Mouse (Mus musculus) MEL (cell line): Measurements from ENCODE around the gene Plcg2. TPM values are rescaled to one million over a fixed set of nuclear protein-coding genes. Genes with fewer than 3 reads are reported as not detected.

Experiments
- DNase-seq: peaks from one replicate; pipeline ENCODE4 v3.0.0; 2011; ENCODE audit warnings: low read depth, low spot score
- H3K27ac ChIP-seq: 2 replicates; pipeline ENCODE4 v1.5.1; 2012; ENCODE audit warnings: low read depth, mild to moderate bottlenecking, control low read depth, low read length, moderate library complexity; ENCODE audit not compliant: control insufficient read depth
- H3K27me3 ChIP-seq, 2 experiments: fragments of 150-350 bp in 1 of 2; sonication (generic) in 1 of 2; 2 replicates each; pipeline ENCODE4 v1.6.1; 2012; ENCODE audit warnings: low read length in 2 of 2, mild to moderate bottlenecking in 2 of 2, improper control_type of control experiment in 1 of 2, moderate library complexity in 1 of 2; ENCODE audit not compliant: insufficient read depth in 2 of 2, control insufficient read depth in 1 of 2
- H3K36me3 ChIP-seq, 2 experiments: 2 replicates each; pipeline ENCODE4 v1.6.1; 2012 to 2014; ENCODE audit warnings: low read length in 2 of 2, improper control_type of control experiment in 1 of 2, inconsistent platforms in 1 of 2, mild to moderate bottlenecking in 1 of 2; ENCODE audit not compliant: insufficient read depth in 2 of 2, control insufficient read depth in 1 of 2
- H3K4me1 ChIP-seq, 2 experiments: fragments of 150-350 bp in 1 of 2; sonication (generic) in 1 of 2; 2 replicates each; pipeline ENCODE4 v1.6.1; 2012; ENCODE audit warnings: low read length in 2 of 2, improper control_type of control experiment in 1 of 2, mild to moderate bottlenecking in 1 of 2; ENCODE audit not compliant: insufficient read depth in 2 of 2, control insufficient read depth in 1 of 2
- H3K4me3 ChIP-seq, 2 experiments: fragments of 150-350 bp in 1 of 2; sonication (generic) in 1 of 2; 2 replicates each; pipeline ENCODE4 v1.5.1; 2012; ENCODE audit warnings: low read depth in 2 of 2, low read length in 2 of 2, mild to moderate bottlenecking in 2 of 2, moderate library complexity in 2 of 2, control low read depth in 1 of 2, improper control_type of control experiment in 1 of 2; ENCODE audit not compliant: control insufficient read depth in 1 of 2, insufficient read depth in 1 of 2
- H3K79me2 ChIP-seq: 2 replicates; pipeline ENCODE4 v1.6.1; 2012; ENCODE audit warnings: mild to moderate bottlenecking, low read length, moderate library complexity; ENCODE audit not compliant: control insufficient read depth, poor library complexity, insufficient read depth
- H3K9ac ChIP-seq: 2 replicates; pipeline ENCODE4 v1.6.1; 2012; ENCODE audit warnings: low read depth, mild to moderate bottlenecking, control low read depth, low read length, moderate library complexity; ENCODE audit not compliant: control insufficient read depth, poor library complexity, severe bottlenecking
- H3K9me3 ChIP-seq: fragments of 150-350 bp; sonication (generic); replicated peaks from 2 replicates; pipeline ENCODE4 v1.6.1; 2012; ENCODE audit warnings: mild to moderate bottlenecking, low read length, improper control_type of control experiment, moderate library complexity; ENCODE audit not compliant: insufficient read depth
- BHLHE40 ChIP-seq: IDR thresholded peaks from 2 replicates; pipeline ENCODE4 v1.6.1; 2012; ENCODE audit warnings: low read depth, mild to moderate bottlenecking, inconsistent platforms, low read length, improper control_type of control experiment, borderline replicate concordance
- CHD2 ChIP-seq: IDR thresholded peaks from 2 replicates; pipeline ENCODE4 v1.6.1; 2011; ENCODE audit warnings: low read length, improper control_type of control experiment
- ETS1 ChIP-seq: IDR thresholded peaks from 2 replicates; pipeline ENCODE4 v1.6.1; 2012; ENCODE audit warnings: low read depth, mild to moderate bottlenecking, inconsistent platforms, low read length, improper control_type of control experiment, moderate library complexity
- GATA1 ChIP-seq: IDR thresholded peaks from 2 replicates; pipeline ENCODE4 v1.6.1; 2011; ENCODE audit warnings: low read depth, low read length, improper control_type of control experiment
- MAFK ChIP-seq: IDR thresholded peaks from 2 replicates; pipeline ENCODE4 v1.6.1; 2011; ENCODE audit warnings: low read depth, mild to moderate bottlenecking, low read length, improper control_type of control experiment, borderline replicate concordance
- MAZ ChIP-seq: IDR thresholded peaks from 2 replicates; pipeline ENCODE4 v1.6.1; 2012; ENCODE audit warnings: low read depth, mild to moderate bottlenecking, inconsistent platforms, low read length, improper control_type of control experiment
- MXI1 ChIP-seq: IDR thresholded peaks from 2 replicates; pipeline ENCODE4 v1.6.1; 2011; ENCODE audit warnings: mild to moderate bottlenecking, low read depth, low read length, improper control_type of control experiment
- MYC ChIP-seq: IDR thresholded peaks from 2 replicates; pipeline ENCODE4 v1.6.1; 2011; ENCODE audit warnings: low read depth, mild to moderate bottlenecking, low read length, improper control_type of control experiment, moderate library complexity
- NELFE ChIP-seq: IDR thresholded peaks from 2 replicates; pipeline ENCODE4 v1.6.1; 2011; ENCODE audit warnings: low read depth, low read length, improper control_type of control experiment
- POLR2AphosphoS2 ChIP-seq: IDR thresholded peaks from 2 replicates; pipeline ENCODE4 v1.6.1; 2011; ENCODE audit warnings: low read length, improper control_type of control experiment
- TBP ChIP-seq: IDR thresholded peaks from 2 replicates; pipeline ENCODE4 v1.8.0; 2011; ENCODE audit warnings: low read depth, low read length, improper control_type of control experiment
- USF1 ChIP-seq: IDR thresholded peaks from 2 replicates; pipeline ENCODE4 v1.6.1; 2014; ENCODE audit warnings: low read depth, mild to moderate bottlenecking, inconsistent platforms, low read length, improper control_type of control experiment, moderate library complexity
- USF2 ChIP-seq, 2 experiments: IDR thresholded peaks; 2 replicates each; pipeline ENCODE4 v1.6.1; 2011 to 2012; ENCODE audit warnings: improper control_type of control experiment in 2 of 2, low read length in 2 of 2, borderline replicate concordance in 1 of 2, inconsistent platforms in 1 of 2, low read depth in 1 of 2, mild to moderate bottlenecking in 1 of 2; ENCODE audit not compliant: insufficient read depth in 1 of 2
- ZNF384 ChIP-seq: IDR thresholded peaks from 2 replicates; pipeline ENCODE4 v1.6.1; 2012; ENCODE audit warnings: low read depth, mild to moderate bottlenecking, inconsistent platforms, low read length, improper control_type of control experiment
- polyA plus RNA-seq, 2 experiments: library from polyadenylated mRNA; stranded (reverse) in 1 of 2; unstranded in 1 of 2; fragments of >175 nt in 1 of 2; fragments of >200 nt in 1 of 2; gene quantifications; 2 replicates each; pipeline versions ENCODE4 v1.2.1 to v1.2.4; 2012; ENCODE audit warnings: low replicate concordance in 2 of 2, low read depth in 1 of 2; ENCODE audit not compliant: insufficient read length in 2 of 2, insufficient read depth in 1 of 2, missing spikeins in 1 of 2
- total RNA-seq: library from RNA; depleted of rRNA; stranded (reverse); fragments of 300-350 nt; gene quantifications from 2 replicates; pipeline ENCODE4 v1.2.3, GENCODE M21; 2012

Gene Plcg2
- total and polyA plus RNA-seq, 3 experiments = 21.0 to 78.7 (median 23.3) TPM

GRCm38 (mm10) chr8:117471174-117471573 lies 26.9 kb upstream of the Plcg2 start (continued):
- TF ChIP-seq MXI1 (peak; percentile 73), NELFE (no peak), GATA1 (no peak), MYC (peak; percentile 59; the same call in 1 of the 2 replicates), MAFK (no peak), CHD2 (no peak)

GRCm38 (mm10) chr8:117471655-117472054 lies 26.4 kb upstream of the Plcg2 start:
- Histone ChIP-seq H3K79me2 (no peaks in the 10 kb centered on the region), H3K27ac (no peak overlapping the region), H3K4me1 (peaks cover 9 to 22% of the 10 kb centered on the region in 2 experiments), H3K4me3 (no peak overlapping the region), H3K9ac (peak overlapping the region; percentile 15; the same call in 1 of the 2 replicates), H3K9me3 (no peaks in the 10 kb centered on the region), H3K36me3 (peaks cover 0 to 2% of the 10 kb centered on the region in 2 experiments; a peak in 1 of 4 replicates), H3K27me3 (no peaks in the 10 kb centered on the region)
- no peak for DNase-seq
- peak; percentile 59; the same call in 1 of the 2 replicates for TF ChIP-seq ZNF384
- no peak for TF ChIP-seq POLR2AphosphoS2

GRCm38 (mm10) chr8:117472332-117472731 lies 25.8 kb upstream of the Plcg2 start:
- H3K79me2 ChIP-seq = no peaks in the 10 kb centered on the region
- H3K27ac ChIP-seq = no peak overlapping the region
- no peak overlapping the region for H3K9ac ChIP-seq
- no peaks in the 10 kb centered on the region for H3K9me3 ChIP-seq
- peaks cover 0 to 2% of the 10 kb centered on the region in 2 experiments; a peak in 1 of 4 replicates for H3K36me3 ChIP-seq
- no peak overlapping the region for H3K4me3 ChIP-seq
- no peak for DNase-seq
- H3K4me1 ChIP-seq = peaks cover 9 to 22% of the 10 kb centered on the region in 2 experiments
- no peaks in the 10 kb centered on the region for H3K27me3 ChIP-seq
- TF ChIP-seq MAZ = no peak
- no peak for TF ChIP-seq ETS1
- TF ChIP-seq TBP = no peak
- no peak for TF ChIP-seq USF1
- no peak for TF ChIP-seq GATA1
- TF ChIP-seq MYC = no peak
- TF ChIP-seq USF2 (IDR thresholded peaks at IDR 0.05; ENCODE audit: borderline replicate concordance in 1 of 2, insufficient read depth in 1 of 2, low read depth in 1 of 2, low read length in 2 of 2) = no peak
- TF ChIP-seq BHLHE40 = no peak
- TF ChIP-seq NELFE = no peak
- TF ChIP-seq POLR2AphosphoS2 = no peak
- TF ChIP-seq ZNF384 = no peak
